Mouse (Mus musculus) bone marrow macrophage, adult 2 months (primary cell): ENCODE data around the gene Zfp683. TPM values are rescaled to one million over a fixed set of nuclear protein-coding genes. Genes with fewer than 3 reads are reported as not detected.

Experiments
- H3K27ac ChIP-seq: 2 replicates; pipeline ENCODE4 v1.5.1; 2012; ENCODE audit warnings: low read depth, low read length; ENCODE audit not compliant: insufficient read depth
- H3K4me1 ChIP-seq: 2 replicates; pipeline ENCODE4 v1.6.1; 2012; ENCODE audit warnings: low read length; ENCODE audit not compliant: control insufficient read depth, insufficient read depth
- H3K4me3 ChIP-seq: 2 replicates; pipeline ENCODE4 v1.5.1; 2012; ENCODE audit warnings: mild to moderate bottlenecking, low read length, moderate library complexity; ENCODE audit not compliant: insufficient read depth
- CTCF ChIP-seq: IDR thresholded peaks from 2 replicates; pipeline ENCODE4 v1.5.1; 2012; ENCODE audit warnings: low read depth, mild to moderate bottlenecking, low read length, moderate library complexity
- POLR2A ChIP-seq: IDR thresholded peaks from 2 replicates; pipeline ENCODE4 v1.6.1; 2012; ENCODE audit warnings: mild to moderate bottlenecking, low read depth, low read length, borderline replicate concordance
- polyA plus RNA-seq: library from polyadenylated mRNA; stranded (reverse); fragments of >200 nt; gene quantifications from 2 replicates; pipeline ENCODE4 v1.2.4, GENCODE M21; 2012; ENCODE audit not compliant: missing spikeins, insufficient read depth, insufficient read length

Gene Zfp683
- polyA plus RNA-seq, 1 experiment = not detected

- no peak for TF ChIP-seq POLR2A
- no peak for TF ChIP-seq CTCF
- no peak overlapping the region for H3K27ac ChIP-seq
- H3K4me3 ChIP-seq = peak overlapping the region; percentile 96
- H3K4me1 ChIP-seq = peaks cover 35% of the 10 kb centered on the region
Measured at GRCm38 (mm10) chr4:134102742-134103119, 49.1 kb downstream of the Zfp683 start.

DNA sequence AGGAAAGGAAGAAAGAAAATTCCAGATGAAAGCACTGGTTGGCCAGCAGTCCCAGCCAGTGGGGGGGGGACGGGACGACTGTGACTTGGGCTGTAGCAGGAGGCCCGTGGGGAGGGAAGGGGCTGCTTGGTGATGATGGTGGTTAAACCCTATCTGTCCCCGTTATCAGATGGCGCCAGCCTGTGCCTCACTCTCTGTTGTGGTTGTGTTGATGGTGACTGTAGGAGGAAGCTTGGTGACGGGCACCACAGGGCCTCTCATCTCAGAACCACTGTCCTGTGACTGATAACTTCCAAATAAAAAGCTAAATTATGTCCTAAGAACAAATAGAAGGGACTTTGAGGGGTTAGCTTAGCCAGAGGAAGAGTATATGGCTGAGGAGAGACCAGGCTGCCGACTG, 52.5 kb downstream of the Zfp683 start:
- Histone ChIP-seq H3K4me1 (peaks cover 29% of the 10 kb centered on the region), H3K27ac (no peak overlapping the region), H3K4me3 (no peak overlapping the region)
- TF ChIP-seq CTCF (no peak), POLR2A (no peak)

GRCm38 (mm10) chr4:134107730-134108129, 54.1 kb downstream of the Zfp683 start:
- no peak overlapping the region for H3K4me3 ChIP-seq
- TF ChIP-seq POLR2A (no peak), CTCF (no peak)
- H3K27ac ChIP-seq = no peak overlapping the region
- H3K4me1 ChIP-seq = peaks cover 32% of the 10 kb centered on the region

DNA sequence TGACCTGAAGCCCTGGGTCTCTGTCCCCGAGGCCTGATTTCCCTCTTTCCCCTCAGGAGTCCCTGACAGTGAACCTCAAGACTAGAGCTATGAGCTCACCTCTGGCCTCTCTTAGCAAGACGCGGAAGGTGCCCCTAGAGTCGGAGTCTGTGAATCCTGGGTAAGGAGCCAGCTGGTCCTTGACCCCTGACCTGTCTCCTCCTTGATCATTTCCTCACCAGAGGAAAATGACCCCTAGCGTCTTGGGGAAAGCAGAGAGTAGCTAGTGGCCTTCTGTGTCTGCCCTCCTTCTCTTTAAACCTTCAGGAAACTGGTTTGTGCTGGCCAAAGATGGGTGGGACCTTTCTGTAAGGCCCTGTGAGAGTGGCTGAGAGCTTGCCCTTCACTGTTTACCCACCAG, 54.6 kb downstream of the Zfp683 start:
- TF ChIP-seq CTCF (no peak), POLR2A (no peak)
- Histone ChIP-seq H3K4me3 (no peak overlapping the region), H3K27ac (no peak overlapping the region), H3K4me1 (peaks cover 32% of the 10 kb centered on the region)

Other genes with a start within 250 kb of the Zfp683 start
- 100 and 101 TPM in 2 replicates for gene Rps6ka1, start 166.0 kb upstream of the Zfp683 start, polyA plus RNA-seq
- gene Hmgn2, start 85.2 kb upstream of the Zfp683 start, polyA plus RNA-seq = 222 and 234 TPM in 2 replicates
- gene Dhdds, start 52.9 kb upstream of the Zfp683 start, polyA plus RNA-seq = 36.6 and 38.7 TPM in 2 replicates
- 0.23 TPM in 1 of 2 replicates, not detected in the other for gene Lin28a, start 35.0 kb upstream of the Zfp683 start, polyA plus RNA-seq
- gene Crybg2, start 7.0 kb downstream of the Zfp683 start, polyA plus RNA-seq = 0.71 and 2.7 TPM in 2 replicates
- 1,130 and 1,142 TPM in 2 replicates for gene Cd52, start 41.2 kb downstream of the Zfp683 start, polyA plus RNA-seq
- gene Ubxn11, start 48.7 kb downstream of the Zfp683 start, polyA plus RNA-seq = 2.5 and 5.8 TPM in 2 replicates
- 1,334 and 1,359 TPM in 2 replicates for gene Sh3bgrl3, start 75.0 kb downstream of the Zfp683 start, polyA plus RNA-seq
- 12.5 and 13.9 TPM in 2 replicates for gene Cep85, start 133.3 kb downstream of the Zfp683 start, polyA plus RNA-seq
- gene Gm7534, start 149.2 kb downstream of the Zfp683 start, polyA plus RNA-seq = not detected in 2 replicates
- gene Catsper4, start 173.5 kb downstream of the Zfp683 start, polyA plus RNA-seq = not detected in 2 replicates
- not detected in 2 replicates for gene Cnksr1, start 184.6 kb downstream of the Zfp683 start, polyA plus RNA-seq
- gene E130218I03Rik, start 189.8 kb downstream of the Zfp683 start, polyA plus RNA-seq = not detected in 2 replicates
- gene Zfp593, start 191.8 kb downstream of the Zfp683 start, polyA plus RNA-seq = 3.9 and 5.3 TPM in 2 replicates
- gene Gm30191, start 193.1 kb downstream of the Zfp683 start, polyA plus RNA-seq = not detected in 2 replicates
- not detected in 2 replicates for gene Grrp1, start 200.3 kb downstream of the Zfp683 start, polyA plus RNA-seq
- 12.2 and 15.2 TPM in 2 replicates for gene Pdik1l, start 234.1 kb downstream of the Zfp683 start, polyA plus RNA-seq